ENCODE assay signal across 26 mouse cellular contexts in the genomic region with DNA sequence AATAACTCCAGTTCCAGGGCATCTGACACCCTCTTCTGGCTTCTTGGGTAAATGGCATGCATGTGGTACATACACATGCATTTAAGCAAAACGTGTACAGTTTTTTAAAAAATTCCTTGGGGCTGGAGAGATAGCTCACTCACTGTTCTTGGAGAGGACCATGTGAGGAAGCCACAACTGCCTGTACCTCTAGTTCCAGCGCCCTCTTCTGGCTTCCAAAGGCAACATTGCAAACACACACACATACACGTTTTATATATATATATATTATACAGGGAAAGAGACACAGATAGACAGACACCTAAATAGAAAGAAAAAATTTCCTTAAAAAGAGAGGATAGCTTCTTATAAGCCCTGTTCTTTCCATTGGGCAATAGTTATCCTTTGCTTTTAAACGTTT.
DNase-seq lines count a peak whose midpoint lies in the region; ATAC-seq and TF ChIP-seq lines count a peak whose summit lies in the region.
"Had no signal": no experiment of that assay in that cellular context is flagged by ENCODE, and none has a peak within 500 bp of the region (broad histone marks: within the 10 kb centered on the region; RNA-seq: fewer than 3 reads in every experiment).

No protein-coding gene starts in this region.

- 42% methylated on average over 4 of the region's 4 CpGs for WGBS in liver, embryonic 14.5 days (ENCODE audit: insufficient replicate concordance)
- 56% methylated on average over 4 of the region's 4 CpGs for WGBS in liver, embryonic 11.5 days
- WGBS in stomach, postnatal 0 days, result 63% methylated on average over 4 of the region's 4 CpGs
- 66% methylated on average over 4 of the region's 4 CpGs for WGBS in embryonic facial prominence, embryonic 10.5 days

- no peak overlapping the region for H3K4me2 ChIP-seq in liver, embryonic 14.5 days (ENCODE audit: low read depth)
- no peak overlapping the region for H3K4me2 ChIP-seq in liver, embryonic 11.5 days
- no peak overlapping the region for H3K4me2 ChIP-seq in stomach, postnatal 0 days (replicated peaks; ENCODE audit: low read depth)
- H3K4me2 ChIP-seq: embryonic facial prominence, embryonic 12.5 days; heart, embryonic 13.5 days; hindbrain, embryonic 13.5 days; midbrain, embryonic 13.5 days; stomach, embryonic 15.5 days had no signal

- H3K79me2 ChIP-seq in MEL (ENCODE audit: control insufficient read depth, insufficient read depth, low read length, poor library complexity), result no peaks in the 10 kb centered on the region

- H3K27ac ChIP-seq in liver, embryonic 14.5 days, result no peak overlapping the region
- no peak overlapping the region for H3K27ac ChIP-seq in liver, embryonic 11.5 days (ENCODE audit: low read depth, low read length)
- no peak overlapping the region for H3K27ac ChIP-seq in MEL (ENCODE audit: control insufficient read depth, low read depth, low read length)
- H3K27ac ChIP-seq in stomach, postnatal 0 days (replicated peaks), result no peak overlapping the region
- H3K27ac ChIP-seq in embryonic facial prominence, embryonic 10.5 days (replicated peaks), result no peak overlapping the region
- H3K27ac ChIP-seq: embryonic facial prominence, embryonic 12.5 days; heart, embryonic 13.5 days; hindbrain, embryonic 13.5 days; limb, embryonic 10.5 days; midbrain, embryonic 13.5 days; stomach, embryonic 15.5 days had no signal

- H3K36me3 ChIP-seq in liver, embryonic 14.5 days (replicated peaks; ENCODE audit: control insufficient read depth, insufficient read depth, low read depth), result no peaks in the 10 kb centered on the region
- H3K36me3 ChIP-seq in liver, embryonic 11.5 days (ENCODE audit: control insufficient read depth, insufficient read depth, low read length), result no peaks in the 10 kb centered on the region
- no peaks in the 10 kb centered on the region for H3K36me3 ChIP-seq in E14TG2a.4 (ENCODE audit: insufficient read depth, low read length)
- no peaks in the 10 kb centered on the region for H3K36me3 ChIP-seq in MEL (ENCODE audit: control insufficient read depth in 1 of 2, insufficient read depth in 2 of 2, low read length in 2 of 2)
- H3K36me3 ChIP-seq in stomach, postnatal 0 days (ENCODE audit: control insufficient read depth, insufficient read depth, low read length), result no peaks in the 10 kb centered on the region
- H3K36me3 ChIP-seq in embryonic facial prominence, embryonic 10.5 days (replicated peaks), result no peaks in the 10 kb centered on the region
- H3K36me3 ChIP-seq: embryonic facial prominence, embryonic 12.5 days; heart, embryonic 13.5 days; hindbrain, embryonic 13.5 days; limb, embryonic 10.5 days; midbrain, embryonic 13.5 days; stomach, embryonic 15.5 days had no signal

- no peak for TF ChIP-seq POLR2A in MEL (IDR thresholded peaks at IDR 0.05; ENCODE audit: control insufficient read depth in 1 of 2, insufficient read depth in 1 of 2, low read depth in 1 of 2, low read length in 2 of 2, poor library complexity in 1 of 2)

- no peak for ATAC-seq in liver, embryonic 14.5 days (ENCODE audit: insufficient read depth)
- no peak for ATAC-seq in liver, embryonic 11.5 days (replicated peaks; ENCODE audit: low FRiP score)
- no peak for ATAC-seq in stomach, postnatal 0 days (ENCODE audit: low FRiP score, low TSS enrichment)
- ATAC-seq: forebrain, postnatal 0 days; inflammation-experienced regulatory T-cells, adult 6 months; midbrain, embryonic 13.5 days had no signal

- no peak overlapping the region for H3K4me3 ChIP-seq in liver, embryonic 14.5 days (ENCODE audit: insufficient read depth in 1 of 2, low read depth in 2 of 2, low read length in 2 of 2)
- H3K4me3 ChIP-seq in liver, embryonic 11.5 days (ENCODE audit: low read depth, low read length), result no peak overlapping the region
- H3K4me3 ChIP-seq in E14TG2a.4 (replicated peaks; ENCODE audit: low read length), result no peak overlapping the region
- H3K4me3 ChIP-seq in MEL (ENCODE audit: control insufficient read depth in 1 of 2, insufficient read depth in 1 of 2, low read depth in 2 of 2, low read length in 2 of 2), result no peak overlapping the region
- H3K4me3 ChIP-seq in stomach, postnatal 0 days (ENCODE audit: low read depth, low read length), result no peak overlapping the region
- H3K4me3 ChIP-seq in embryonic facial prominence, embryonic 10.5 days, result no peak overlapping the region
- H3K4me3 ChIP-seq: embryonic facial prominence, embryonic 12.5 days; heart, embryonic 13.5 days; hindbrain, embryonic 13.5 days; limb, embryonic 10.5 days; midbrain, embryonic 13.5 days; stomach, embryonic 15.5 days had no signal

- no peak overlapping the region for H3K9ac ChIP-seq in liver, embryonic 14.5 days (replicated peaks)
- H3K9ac ChIP-seq in liver, embryonic 11.5 days (ENCODE audit: low read depth, low read length), result no peak overlapping the region
- H3K9ac ChIP-seq in MEL (ENCODE audit: control insufficient read depth, low read depth, low read length, poor library complexity, severe bottlenecking), result no peak overlapping the region
- no peak overlapping the region for H3K9ac ChIP-seq in stomach, postnatal 0 days (ENCODE audit: low read length)
- H3K9ac ChIP-seq: embryonic facial prominence, embryonic 12.5 days; forebrain, postnatal 0 days; heart, embryonic 13.5 days; hindbrain, embryonic 13.5 days; midbrain, embryonic 13.5 days; stomach, embryonic 15.5 days had no signal

- no peaks in the 10 kb centered on the region for H3K27me3 ChIP-seq in liver, embryonic 14.5 days (ENCODE audit: control insufficient read depth, insufficient read depth, low read length)
- H3K27me3 ChIP-seq in liver, embryonic 11.5 days (replicated peaks; ENCODE audit: control insufficient read depth, insufficient read depth, low read length), result no peaks in the 10 kb centered on the region
- peaks cover 13% of the 10 kb centered on the region for H3K27me3 ChIP-seq in E14TG2a.4 (ENCODE audit: insufficient read depth, low read length)
- H3K27me3 ChIP-seq in MEL (ENCODE audit: control insufficient read depth in 1 of 2, insufficient read depth in 2 of 2, low read length in 2 of 2), result no peaks in the 10 kb centered on the region
- H3K27me3 ChIP-seq in stomach, postnatal 0 days (ENCODE audit: control insufficient read depth, insufficient read depth, low read length), result no peaks in the 10 kb centered on the region
- H3K27me3 ChIP-seq in embryonic facial prominence, embryonic 10.5 days (replicated peaks; ENCODE audit: low read depth, poor library complexity, severe bottlenecking), result no peaks in the 10 kb centered on the region
- H3K27me3 ChIP-seq: embryonic facial prominence, embryonic 12.5 days; heart, embryonic 13.5 days; hindbrain, embryonic 13.5 days; megakaryocyte, embryonic 14.5 days; midbrain, embryonic 13.5 days; stomach, embryonic 15.5 days had no signal

- DNase-seq in liver, embryonic 14.5 days (ENCODE audit: low read depth in 3 of 3, low spot score in 3 of 3), result no peak
- DNase-seq in liver, embryonic 11.5 days (ENCODE audit: low spot score), result no peak
- peak; percentile 58 for DNase-seq in MEL (ENCODE audit: low read depth, low spot score)
- DNase-seq in stomach, postnatal 0 days (ENCODE audit: low spot score), result no peak
- DNase-seq in kidney, postnatal 10 days, result no peak
- no peak for DNase-seq in embryonic facial prominence, embryonic 10.5 days (ENCODE audit: low spot score)
- DNase-seq: adrenal gland, adult 2 months; cerebellum, adult 11-12 months; cerebellum, postnatal 14 days; forebrain, postnatal 0 days; gastrocnemius, postnatal 25 days; heart, adult 18-20 months; heart, postnatal 14 days; kidney, adult 8-10 months; kidney, postnatal 25 days; liver; lung, adult 2 months had no signal

- no peaks in the 10 kb centered on the region for H3K4me1 ChIP-seq in liver, embryonic 14.5 days (replicated peaks; ENCODE audit: control insufficient read depth in 2 of 2, insufficient read depth in 2 of 2, low read length in 1 of 2)
- no peaks in the 10 kb centered on the region for H3K4me1 ChIP-seq in liver, embryonic 11.5 days (replicated peaks; ENCODE audit: control insufficient read depth, insufficient read depth, low read length)
- no peaks in the 10 kb centered on the region for H3K4me1 ChIP-seq in E14TG2a.4 (replicated peaks; ENCODE audit: low read depth, low read length)
- H3K4me1 ChIP-seq in MEL (ENCODE audit: control insufficient read depth in 1 of 2, insufficient read depth in 2 of 2, low read length in 2 of 2), result no peaks in the 10 kb centered on the region; a peak in 1 of 4 replicates
- H3K4me1 ChIP-seq in stomach, postnatal 0 days (replicated peaks; ENCODE audit: control insufficient read depth, insufficient read depth), result no peaks in the 10 kb centered on the region
- H3K4me1 ChIP-seq in embryonic facial prominence, embryonic 10.5 days, result peaks cover 7% of the 10 kb centered on the region
- H3K4me1 ChIP-seq: heart, embryonic 13.5 days; midbrain, embryonic 13.5 days; stomach, embryonic 15.5 days had no signal

- peak; percentile 29; the same call in 1 of the 2 replicates for TF ChIP-seq CTCF in liver, embryonic 14.5 days (IDR thresholded peaks at IDR 0.05; ENCODE audit: low read depth)
- TF ChIP-seq CTCF in E14TG2a.4 (conservative IDR thresholded peaks at IDR 0.05; ENCODE audit: low read length) (peak; percentile 21; the same call in 1 of the 2 replicates), MEL (IDR thresholded peaks at IDR 0.05 in 2 of 3, conservative IDR thresholded peaks at IDR 0.05 in 1 of 3; ENCODE audit: control insufficient read depth in 1 of 3, insufficient read depth in 1 of 3, low read depth in 2 of 3, low read length in 3 of 3, poor library complexity in 1 of 3, severe bottlenecking in 1 of 3) (peak; percentile 19 to 50 (median 45); a peak in 5 of 6 replicates)
- peak; percentile 9; the same call in 1 of the 2 replicates for TF ChIP-seq CTCF in stomach, postnatal 0 days (IDR thresholded peaks at IDR 0.05; ENCODE audit: low read depth)

- no peaks in the 10 kb centered on the region for H3K9me3 ChIP-seq in liver, embryonic 14.5 days (ENCODE audit: control insufficient read depth, low read length)
- no peaks in the 10 kb centered on the region for H3K9me3 ChIP-seq in liver, embryonic 11.5 days (ENCODE audit: control insufficient read depth, low read length)
- no peaks in the 10 kb centered on the region for H3K9me3 ChIP-seq in E14TG2a.4 (ENCODE audit: low read length)
- no peaks in the 10 kb centered on the region for H3K9me3 ChIP-seq in MEL (replicated peaks; ENCODE audit: insufficient read depth, low read length)
- no peaks in the 10 kb centered on the region; the same call in 1 of the 2 replicates for H3K9me3 ChIP-seq in stomach, postnatal 0 days (ENCODE audit: control insufficient read depth, low read length)
- H3K9me3 ChIP-seq in embryonic facial prominence, embryonic 10.5 days, result no peaks in the 10 kb centered on the region
- H3K9me3 ChIP-seq: embryonic facial prominence, embryonic 12.5 days; hindbrain, embryonic 13.5 days; limb, embryonic 10.5 days; midbrain, embryonic 13.5 days; stomach, embryonic 15.5 days had no signal

- TF ChIP-seq RAD21 in MEL (IDR thresholded peaks at IDR 0.05; ENCODE audit: low read depth, low read length), result peak; percentile 44

- no peak for TF ChIP-seq EP300 in liver, embryonic 14.5 days (IDR thresholded peaks at IDR 0.05; ENCODE audit: low read depth)
- no peak for TF ChIP-seq EP300 in MEL (IDR thresholded peaks at IDR 0.05; ENCODE audit: low read depth in 1 of 2, low read length in 2 of 2)
- no peak for TF ChIP-seq EP300 in stomach, postnatal 0 days (optimal IDR thresholded peaks at IDR 0.05)

TF ChIP-seq in MEL, 35 proteins besides CTCF, POLR2A, EP300 and RAD21 (continues in another document):
- TF ChIP-seq POLR2AphosphoS5 (IDR thresholded peaks at IDR 0.05; ENCODE audit: borderline replicate concordance, low read depth, low read length), result no peak
- TF ChIP-seq ZC3H11A (IDR thresholded peaks at IDR 0.05; ENCODE audit: low read depth, low read length), result peak; percentile 60
